Mouse (Mus musculus): ENCODE results near the gene Tm2d3. TPM values are rescaled to one million over a fixed set of nuclear protein-coding genes. Genes with fewer than 3 reads are reported as not detected.

Tm2d3 gene
- total RNA-seq (2014; rRNA removed) = 74.2 and 84.3 TPM in 2 replicates
- polyA plus RNA-seq (2015; fragmentation: Nextera tagmentation; extraction: Ambion mirVana) = 107 and 109 TPM in 2 replicates

GRCm38 (mm10) chr7:65690869-65691268 lies at the start of gene Tm2d3:
Gene Tm2d3, plus strand, starts transcription at chr7:65691169.
- Histone ChIP-seq H3K27ac (ENCODE audit: low read depth, low read length) (no peak within 1 kb of the TSS), H3K9me3 (ENCODE audit: low read length) (no peaks in the 10 kb centered on the region), H3K36me3 (ENCODE audit: insufficient read depth, low read length) (peaks cover 16% of the 10 kb centered on the region; the same call in 1 of the 2 replicates), H3K9ac (replicated peaks; ENCODE audit: low read length, poor library complexity, severe bottlenecking) (no peak within 1 kb of the TSS), H3K4me3 (ENCODE audit: low read depth, low read length) (no peak within 1 kb of the TSS), H3K4me2 (ENCODE audit: low read depth, low read length, poor library complexity, severe bottlenecking) (no peak within 1 kb of the TSS), H3K4me1 (ENCODE audit: insufficient read depth, low read length) (peaks cover 10% of the 10 kb centered on the region; the same call in 1 of the 2 replicates), H3K27me3 (ENCODE audit: insufficient read depth, low read length) (no peaks in the 10 kb centered on the region)
- ATAC-seq (ENCODE audit: low FRiP score) (no peak), DNase-seq (ENCODE audit: low spot score) (no peak)
- 93% methylated on average over 7 of the region's 7 CpGs for WGBS
- no peak for TF ChIP-seq CTCF (IDR thresholded peaks at IDR 0.05)

- H3K9me3 ChIP-seq (ENCODE audit: low read length) = no peaks in the 10 kb centered on the region
- TF ChIP-seq CTCF (IDR thresholded peaks at IDR 0.05) = peak; percentile 91
- H3K9ac ChIP-seq (replicated peaks; ENCODE audit: low read length, poor library complexity, severe bottlenecking) = no peak overlapping the region
- H3K4me1 ChIP-seq (ENCODE audit: insufficient read depth, low read length) = peaks cover 2% of the 10 kb centered on the region; the same call in 1 of the 2 replicates
- 70% methylated on average over 6 of the region's 6 CpGs for WGBS
- H3K27me3 ChIP-seq (ENCODE audit: insufficient read depth, low read length) = no peaks in the 10 kb centered on the region
- ATAC-seq (ENCODE audit: low FRiP score) (no peak), DNase-seq (ENCODE audit: low spot score) (peak; percentile 62)
- no peak overlapping the region for H3K27ac ChIP-seq (ENCODE audit: low read depth, low read length)
- no peak overlapping the region for H3K4me3 ChIP-seq (ENCODE audit: low read depth, low read length)
- H3K36me3 ChIP-seq (ENCODE audit: insufficient read depth, low read length) = no peaks in the 10 kb centered on the region
- no peak overlapping the region for H3K4me2 ChIP-seq (ENCODE audit: low read depth, low read length, poor library complexity, severe bottlenecking)
Observed at GRCm38 (mm10) chr7:65642371-65643304, 48.3 kb upstream of the Tm2d3 start.

- Histone ChIP-seq H3K9me3 (ENCODE audit: low read length) (no peaks in the 10 kb centered on the region), H3K27ac (ENCODE audit: low read depth, low read length) (no peak overlapping the region), H3K27me3 (ENCODE audit: insufficient read depth, low read length) (no peaks in the 10 kb centered on the region), H3K9ac (replicated peaks; ENCODE audit: low read length, poor library complexity, severe bottlenecking) (no peak overlapping the region; the same call in 1 of the 2 replicates), H3K36me3 (ENCODE audit: insufficient read depth, low read length) (peaks cover 2% of the 10 kb centered on the region; the same call in 1 of the 2 replicates), H3K4me2 (ENCODE audit: low read depth, low read length, poor library complexity, severe bottlenecking) (peak overlapping the region; percentile 76), H3K4me1 (ENCODE audit: insufficient read depth, low read length) (peaks cover 2% of the 10 kb centered on the region; the same call in 1 of the 2 replicates), H3K4me3 (ENCODE audit: low read depth, low read length) (peak overlapping the region; percentile 63)
- TF ChIP-seq CTCF (IDR thresholded peaks at IDR 0.05) = peak; percentile 19; the same call in 1 of the 2 replicates
- WGBS = 29% methylated on average over 6 of the region's 6 CpGs
- no peak for DNase-seq (ENCODE audit: low spot score)
- ATAC-seq (ENCODE audit: low FRiP score) = peak; percentile 2; the same call in 1 of the 2 replicates
Observed at GRCm38 (mm10) chr7:65643861-65644421, 47.0 kb upstream of the Tm2d3 start.

- Histone ChIP-seq H3K27ac (ENCODE audit: low read depth, low read length) (peak within 1 kb of the TSS; percentile 84), H3K36me3 (ENCODE audit: insufficient read depth, low read length) (peaks cover 2% of the 10 kb centered on the region; the same call in 1 of the 2 replicates), H3K9me3 (ENCODE audit: low read length) (no peaks in the 10 kb centered on the region), H3K9ac (replicated peaks; ENCODE audit: low read length, poor library complexity, severe bottlenecking) (peak within 1 kb of the TSS; percentile 71), H3K27me3 (ENCODE audit: insufficient read depth, low read length) (no peaks in the 10 kb centered on the region), H3K4me3 (ENCODE audit: low read depth, low read length) (peak within 1 kb of the TSS; percentile 63), H3K4me2 (ENCODE audit: low read depth, low read length, poor library complexity, severe bottlenecking) (peak within 1 kb of the TSS; percentile 76), H3K4me1 (ENCODE audit: insufficient read depth, low read length) (peaks cover 2% of the 10 kb centered on the region; the same call in 1 of the 2 replicates)
- peak; percentile 52 for TF ChIP-seq CTCF (IDR thresholded peaks at IDR 0.05)
- ATAC-seq (ENCODE audit: low FRiP score) (peak; percentile 96), DNase-seq (ENCODE audit: low spot score) (peak; percentile 95)
- WGBS = 1% methylated on average over 63 of the region's 64 CpGs
Observed at GRCm38 (mm10) chr7:65644643-65645351, 46.2 kb upstream of the Tm2d3 start, which contains the start of gene Tarsl2. Gene Tarsl2, plus strand, starts transcription at chr7:65644898.

GRCm38 (mm10) chr7:65645996-65646395 lies 45.0 kb upstream of the Tm2d3 start:
- no peak overlapping the region for H3K4me2 ChIP-seq (ENCODE audit: low read depth, low read length, poor library complexity, severe bottlenecking)
- H3K9ac ChIP-seq (replicated peaks; ENCODE audit: low read length, poor library complexity, severe bottlenecking) = no peak overlapping the region
- no peak overlapping the region for H3K4me3 ChIP-seq (ENCODE audit: low read depth, low read length)
- WGBS = 94% methylated on average over 8 of the region's 8 CpGs
- no peak for TF ChIP-seq CTCF (IDR thresholded peaks at IDR 0.05)
- DNase-seq (ENCODE audit: low spot score) (no peak), ATAC-seq (ENCODE audit: low FRiP score) (no peak)
- no peak overlapping the region for H3K27ac ChIP-seq (ENCODE audit: low read depth, low read length)
- peaks cover 2% of the 10 kb centered on the region; the same call in 1 of the 2 replicates for H3K4me1 ChIP-seq (ENCODE audit: insufficient read depth, low read length)
- no peaks in the 10 kb centered on the region for H3K27me3 ChIP-seq (ENCODE audit: insufficient read depth, low read length)
- peaks cover 2% of the 10 kb centered on the region; the same call in 1 of the 2 replicates for H3K36me3 ChIP-seq (ENCODE audit: insufficient read depth, low read length)
- no peaks in the 10 kb centered on the region for H3K9me3 ChIP-seq (ENCODE audit: low read length)

Data from midbrain, postnatal 0 days (tissue).